Mouse (Mus musculus) intestine, postnatal 0 days (tissue): ENCODE measurements around the gene Psmb3. TPM values are rescaled to one million over a fixed set of nuclear protein-coding genes. Genes with fewer than 3 reads are reported as not detected.
A peak's percentile ranks its signal among the peaks of the same experiment; 100 is the strongest.

Experiments
- ATAC-seq: fragments of 200-750 bp; cut with Nextera tagmentation; 2 replicates; pipeline ENCODE4 v1.8.0; 2017; ENCODE audit warnings: mild to moderate bottlenecking, moderate TSS enrichment, moderate library complexity
- H3K27ac ChIP-seq: fragments of 300-500 bp; sonication (generic); 2 replicates; pipeline ENCODE4 v1.5.1; 2014; ENCODE audit warnings: mild to moderate bottlenecking, low read depth, low read length, moderate library complexity
- H3K27me3 ChIP-seq: fragments of 300-500 bp; sonication (generic); replicated peaks from 2 replicates; pipeline ENCODE4 v1.6.1; 2014; ENCODE audit warnings: low read length, mixed read lengths; ENCODE audit not compliant: control insufficient read depth, insufficient read depth
- H3K36me3 ChIP-seq: fragments of 300-500 bp; sonication (generic); 2 replicates; pipeline ENCODE4 v1.6.1; 2014; ENCODE audit warnings: mild to moderate bottlenecking, moderate library complexity; ENCODE audit not compliant: control insufficient read depth, insufficient read depth
- H3K4me1 ChIP-seq: fragments of 300-500 bp; sonication (generic); replicated peaks from 2 replicates; pipeline ENCODE4 v1.6.1; 2014; ENCODE audit warnings: antibody characterized with exemption, low read length, mixed read lengths; ENCODE audit not compliant: control insufficient read depth, insufficient read depth
- H3K4me2 ChIP-seq: fragments of 300-500 bp; sonication (generic); replicated peaks from 2 replicates; pipeline ENCODE4 v1.6.1; 2014; ENCODE audit warnings: low read depth, mild to moderate bottlenecking, moderate library complexity
- H3K4me3 ChIP-seq: fragments of 300-500 bp; sonication (generic); 2 replicates; pipeline ENCODE4 v1.5.1; 2014; ENCODE audit warnings: low read depth, low read length
- H3K9ac ChIP-seq: fragments of 300-500 bp; sonication (generic); 2 replicates; pipeline ENCODE4 v1.6.1; 2014; ENCODE audit warnings: mild to moderate bottlenecking, low read depth, low read length
- H3K9me3 ChIP-seq: fragments of 300-500 bp; sonication (generic); 2 replicates; pipeline ENCODE4 v1.6.1; 2016; ENCODE audit warnings: mixed run types; ENCODE audit not compliant: control insufficient read depth
- CTCF ChIP-seq: sonication (generic); IDR thresholded peaks from 2 replicates; pipeline ENCODE4 v1.5.1; 2016; ENCODE audit warnings: low read depth, mild to moderate bottlenecking, control low read depth, antibody characterized with exemption, moderate library complexity
- WGBS: fragments of 180-500 bp; shearing (Covaris S2); extraction: QIAGEN DNeasy Blood & Tissue Kit; methylation state at CpG from one replicate; pipeline ENCODE4 v1.1.7; 2014; 5-methylcytosine and 5-hydroxymethylcytosine counted together
- polyA plus RNA-seq: library from polyadenylated mRNA; unstranded; fragments of >200 nt; fragmentation: Nextera tagmentation; extraction: Ambion mirVana; gene quantifications from 2 replicates; pipeline ENCODE4 v1.2.1, GENCODE M21; 2015

Psmb3 gene
- polyA plus RNA-seq, 1 experiment from 2014 or later: 439 TPM

- peak overlapping the region; percentile 87; the same call in 1 of the 2 replicates for H3K9ac ChIP-seq
- no peaks in the 10 kb centered on the region for H3K27me3 ChIP-seq
- TF ChIP-seq CTCF: no peak
- peak overlapping the region; percentile 97 for H3K27ac ChIP-seq
- peak; percentile 14 for ATAC-seq
- H3K4me3 ChIP-seq: peak overlapping the region; percentile 63; the same call in 1 of the 2 replicates
- 35% methylated on average over 11 of the region's 11 CpGs for WGBS
- H3K4me2 ChIP-seq: peak overlapping the region; percentile 96
- no peaks in the 10 kb centered on the region for H3K9me3 ChIP-seq
- no peaks in the 10 kb centered on the region for H3K36me3 ChIP-seq
- H3K4me1 ChIP-seq: peaks cover 4% of the 10 kb centered on the region
Observed at GRCm38 (mm10) chr11:97658751-97659266, 44.4 kb upstream of the Psmb3 start.

GRCm38 (mm10) chr11:97659267-97659989, 43.8 kb upstream of the Psmb3 start:
- no peaks in the 10 kb centered on the region for H3K36me3 ChIP-seq
- WGBS: 6% methylated on average over 13 of the region's 13 CpGs
- peak overlapping the region; percentile 97 for H3K27ac ChIP-seq

GRCm38 (mm10) chr11:97659990-97660714, 43.0 kb upstream of the Psmb3 start:
- Histone ChIP-seq H3K4me1 (peaks cover 4% of the 10 kb centered on the region), H3K9me3 (no peaks in the 10 kb centered on the region), H3K27ac (peak overlapping the region; percentile 97), H3K9ac (peak overlapping the region; percentile 87), H3K4me2 (peak overlapping the region; percentile 96), H3K27me3 (no peaks in the 10 kb centered on the region), H3K36me3 (no peaks in the 10 kb centered on the region), H3K4me3 (peak overlapping the region; percentile 63)
- WGBS: under 1% methylated on average over 54 of the region's 78 CpGs
- peak; percentile 72 for ATAC-seq
- TF ChIP-seq CTCF: no peak

More at GRCm38 (mm10) chr11:97659267-97659989, 43.8 kb upstream of the Psmb3 start:
- no peak for ATAC-seq
- peak overlapping the region; percentile 96 for H3K4me2 ChIP-seq
- peak overlapping the region; percentile 87 for H3K9ac ChIP-seq
- H3K4me3 ChIP-seq: peak overlapping the region; percentile 63
- TF ChIP-seq CTCF: no peak
- H3K4me1 ChIP-seq: peaks cover 4% of the 10 kb centered on the region
- H3K27me3 ChIP-seq: no peaks in the 10 kb centered on the region
- H3K9me3 ChIP-seq: no peaks in the 10 kb centered on the region

GRCm38 (mm10) chr11:97660734-97661647, 42.2 kb upstream of the Psmb3 start:
- Histone ChIP-seq H3K9me3 (no peaks in the 10 kb centered on the region), H3K27ac (peak overlapping the region; percentile 97), H3K4me3 (peak overlapping the region; percentile 92), H3K9ac (no peak overlapping the region), H3K4me1 (peaks cover 4% of the 10 kb centered on the region), H3K27me3 (no peaks in the 10 kb centered on the region), H3K4me2 (peak overlapping the region; percentile 96), H3K36me3 (peaks cover 7% of the 10 kb centered on the region; the same call in 1 of the 2 replicates)
- no peak for ATAC-seq
- no peak for TF ChIP-seq CTCF
- 7% methylated on average over 27 of the region's 27 CpGs for WGBS

GRCm38 (mm10) chr11:97661648-97662133, 41.5 kb upstream of the Psmb3 start:
- peak; percentile 14; the same call in 1 of the 2 replicates for ATAC-seq
- no peak for TF ChIP-seq CTCF
- Histone ChIP-seq H3K27me3 (no peaks in the 10 kb centered on the region), H3K4me3 (peak overlapping the region; percentile 92), H3K27ac (peak overlapping the region; percentile 97), H3K9me3 (no peaks in the 10 kb centered on the region), H3K4me2 (peak overlapping the region; percentile 96), H3K36me3 (peaks cover 9% of the 10 kb centered on the region; the same call in 1 of the 2 replicates), H3K4me1 (peaks cover 4% of the 10 kb centered on the region), H3K9ac (no peak overlapping the region)
- WGBS: under 1% methylated on average over 19 of the region's 20 CpGs
